19 mouse cellular contexts compared by ENCODE assay signal in genomic region chr14:47520751-47521449, GRCm38 (mm10). TPM values are rescaled to one million over a fixed set of nuclear protein-coding genes. Genes with fewer than 3 reads are reported as not detected.
DNase-seq lines count a peak whose midpoint lies in the region; ATAC-seq and TF ChIP-seq lines count a peak whose summit lies in the region.
"Had no signal": no experiment of that assay in that cellular context is flagged by ENCODE, and none has a peak within 500 bp of the region (broad histone marks: within the 10 kb centered on the region; RNA-seq: fewer than 3 reads in every experiment).

No protein-coding gene starts in this region.

- H3K9me3 ChIP-seq in heart, embryonic 13.5 days, result no peaks in the 10 kb centered on the region
- H3K9me3 ChIP-seq in liver, embryonic 11.5 days (ENCODE audit: control insufficient read depth, low read length), result no peaks in the 10 kb centered on the region
- H3K9me3 ChIP-seq in liver, embryonic 15.5 days (replicated peaks), result no peaks in the 10 kb centered on the region
- H3K9me3 ChIP-seq in midbrain, embryonic 16.5 days (replicated peaks; ENCODE audit: control insufficient read depth, low read length, poor library complexity, severe bottlenecking), result no peaks in the 10 kb centered on the region
- H3K9me3 ChIP-seq: embryonic facial prominence, embryonic 13.5 days; forebrain, embryonic 12.5 days had no signal

- peak overlapping the region; percentile 33 for H3K4me2 ChIP-seq in heart, embryonic 13.5 days
- no peak overlapping the region for H3K4me2 ChIP-seq in liver, embryonic 11.5 days
- peak overlapping the region; percentile 55 for H3K4me2 ChIP-seq in liver, embryonic 15.5 days
- H3K4me2 ChIP-seq in midbrain, embryonic 16.5 days (ENCODE audit: low read length), result no peak overlapping the region
- H3K4me2 ChIP-seq: embryonic facial prominence, embryonic 13.5 days; forebrain, embryonic 12.5 days; hindbrain, embryonic 14.5 days had no signal

- H3K27me3 ChIP-seq in heart, embryonic 13.5 days (replicated peaks), result no peaks in the 10 kb centered on the region
- no peaks in the 10 kb centered on the region for H3K27me3 ChIP-seq in liver, embryonic 11.5 days (replicated peaks; ENCODE audit: control insufficient read depth, insufficient read depth, low read length)
- no peaks in the 10 kb centered on the region for H3K27me3 ChIP-seq in liver, embryonic 15.5 days
- no peaks in the 10 kb centered on the region for H3K27me3 ChIP-seq in midbrain, embryonic 16.5 days (ENCODE audit: control insufficient read depth, insufficient read depth, low read depth, low read length)
- H3K27me3 ChIP-seq: embryonic facial prominence, embryonic 13.5 days; forebrain, embryonic 12.5 days had no signal

- H3K4me3 ChIP-seq in heart, embryonic 13.5 days, result no peak overlapping the region
- H3K4me3 ChIP-seq in cortical plate, adult 2 months (ENCODE audit: insufficient read depth, low read length), result no peak overlapping the region
- H3K4me3 ChIP-seq in liver, embryonic 11.5 days (ENCODE audit: low read depth, low read length), result no peak overlapping the region
- no peak overlapping the region for H3K4me3 ChIP-seq in liver, embryonic 15.5 days (replicated peaks)
- no peak overlapping the region for H3K4me3 ChIP-seq in midbrain, embryonic 16.5 days (ENCODE audit: low read depth, low read length)
- H3K4me3 ChIP-seq: embryonic facial prominence, embryonic 13.5 days; forebrain, embryonic 12.5 days; heart, adult 2 months had no signal

- H3K27ac ChIP-seq in heart, embryonic 13.5 days (replicated peaks), result no peak overlapping the region
- 0 out of 2 replicates have a peak overlapping the region, but pooled peaks have one; percentile 30 for H3K27ac ChIP-seq in cortical plate, adult 2 months (ENCODE audit: insufficient read depth, low read length)
- H3K27ac ChIP-seq in liver, embryonic 11.5 days (ENCODE audit: low read depth, low read length), result peak overlapping the region; percentile 91; the same call in 1 of the 2 replicates
- peak overlapping the region; percentile 92 for H3K27ac ChIP-seq in liver, embryonic 15.5 days (replicated peaks)
- H3K27ac ChIP-seq in midbrain, embryonic 16.5 days (ENCODE audit: low read length), result no peak overlapping the region
- H3K27ac ChIP-seq: embryonic facial prominence, embryonic 13.5 days; forebrain, embryonic 12.5 days; heart, adult 2 months; hindbrain, embryonic 14.5 days had no signal

- TF ChIP-seq CTCF in cortical plate, adult 2 months (IDR thresholded peaks at IDR 0.05; ENCODE audit: extremely low read depth, insufficient read depth, low read length), result no peak

- no peak for ATAC-seq in heart, embryonic 13.5 days (ENCODE audit: extremely low read depth, insufficient number of reproducible peaks, low FRiP score, low TSS enrichment)
- no peak for ATAC-seq in liver, embryonic 11.5 days (replicated peaks; ENCODE audit: low FRiP score)
- ATAC-seq in liver, embryonic 15.5 days (ENCODE audit: insufficient read depth), result no peak
- no peak for ATAC-seq in cerebellum, adult (ENCODE audit: insufficient number of reproducible peaks, low FRiP score, low TSS enrichment)
- no peak for ATAC-seq in midbrain, embryonic 16.5 days
- ATAC-seq: forebrain, embryonic 16.5 days had no signal

- no peak for TF ChIP-seq POLR2A in cortical plate, adult 2 months (IDR thresholded peaks at IDR 0.05; ENCODE audit: extremely low read depth, insufficient read depth, low read length)

- H3K4me1 ChIP-seq in heart, embryonic 13.5 days, result peaks cover 43% of the 10 kb centered on the region
- H3K4me1 ChIP-seq in cortical plate, adult 2 months (ENCODE audit: control insufficient read depth, insufficient read depth, low read length), result peaks cover 11% of the 10 kb centered on the region
- H3K4me1 ChIP-seq in liver, embryonic 11.5 days (replicated peaks; ENCODE audit: control insufficient read depth, insufficient read depth, low read length), result peaks cover 41% of the 10 kb centered on the region
- H3K4me1 ChIP-seq in liver, embryonic 15.5 days (replicated peaks), result peaks cover 84% of the 10 kb centered on the region
- H3K4me1 ChIP-seq in midbrain, embryonic 16.5 days (ENCODE audit: control insufficient read depth, insufficient read depth, low read length), result no peaks in the 10 kb centered on the region
- H3K4me1 ChIP-seq: embryonic facial prominence, embryonic 13.5 days; forebrain, embryonic 12.5 days had no signal

- 84% methylated on average over 13 of the region's 13 CpGs for WGBS in heart, embryonic 13.5 days
- 75% methylated on average over 13 of the region's 13 CpGs for WGBS in liver, embryonic 11.5 days
- 57% methylated on average over 13 of the region's 13 CpGs for whole genome bisulfite sequencing in liver, embryonic 15.5 days (ENCODE audit: insufficient replicate concordance)
- WGBS in midbrain, embryonic 16.5 days, result 86% methylated on average over 13 of the region's 13 CpGs

- no peak for DNase-seq in heart, postnatal 10 days
- DNase-seq in liver, embryonic 11.5 days (ENCODE audit: low spot score), result no peak
- no peak for DNase-seq in left cerebral cortex, postnatal 14 days (ENCODE audit: low spot score in 2 of 2)
- DNase-seq: adrenal gland, adult 2 months; adrenal gland, postnatal 36 days; cerebellum, adult 11-12 months; cerebellum, adult 9-10 months; cerebellum, postnatal 25 days; gastrocnemius, postnatal 10 days; heart, adult 2 months had no signal

- intact Hi-C loops in heart, postnatal 10 days (cut with DNase I), result loop anchor here (10.0 kb wide), 1 partner anchor 186 kb away; no protein-coding TSS in a partner anchor
- intact Hi-C loops in left cerebral cortex, postnatal 14 days (cut with DNase I), result no loop called here

- H3K36me3 ChIP-seq in heart, embryonic 13.5 days, result no peaks in the 10 kb centered on the region
- no peaks in the 10 kb centered on the region for H3K36me3 ChIP-seq in liver, embryonic 11.5 days (ENCODE audit: control insufficient read depth, insufficient read depth, low read length)
- H3K36me3 ChIP-seq in liver, embryonic 15.5 days (replicated peaks), result peaks cover 14% of the 10 kb centered on the region
- no peaks in the 10 kb centered on the region for H3K36me3 ChIP-seq in midbrain, embryonic 16.5 days (ENCODE audit: control insufficient read depth, insufficient read depth, low read length)
- H3K36me3 ChIP-seq: embryonic facial prominence, embryonic 13.5 days; forebrain, embryonic 12.5 days had no signal

- 0 out of 2 replicates have a peak overlapping the region, but pooled peaks have one; percentile 0 for H3K9ac ChIP-seq in heart, embryonic 13.5 days
- H3K9ac ChIP-seq in liver, embryonic 11.5 days (ENCODE audit: low read depth, low read length), result no peak overlapping the region
- H3K9ac ChIP-seq in liver, embryonic 15.5 days, result peak overlapping the region; percentile 45
- no peak overlapping the region for H3K9ac ChIP-seq in midbrain, embryonic 16.5 days (ENCODE audit: low read depth, low read length)
- H3K9ac ChIP-seq: embryonic facial prominence, embryonic 13.5 days; forebrain, embryonic 12.5 days; hindbrain, embryonic 14.5 days had no signal

RNA-seq across cellular contexts. Expression of gene Atg14, which starts 49.5 kb away (rescaled TPM):
- 9.1 and 11.0 TPM in 2 replicates for polyA plus RNA-seq in heart, embryonic 13.5 days (2015; fragmentation: Nextera tagmentation; extraction: Ambion mirVana)
- total RNA-seq in heart, postnatal 10 days (2021), result 1 to 10 TPM; 7.6 to 9.3 TPM
- polyA plus RNA-seq in cortical plate, adult 2 months (2012; rRNA removed), result 14.2 and 15.0 TPM in 2 replicates
- polyA plus RNA-seq in liver, embryonic 11.5 days (2014; fragmentation: Nextera tagmentation; extraction: Ambion mirVana), result 9.8 and 10.2 TPM in 2 replicates
- 7.4 and 8.9 TPM in 2 replicates for polyA plus RNA-seq in liver, embryonic 15.5 days (2015; fragmentation: Nextera tagmentation; extraction: Ambion mirVana)
- 10 to 100 TPM; 15.2 to 15.4 TPM for total RNA-seq in left cerebral cortex, postnatal 14 days (2021)
- 19.7 and 21.0 TPM in 2 replicates for polyA plus RNA-seq in midbrain, embryonic 16.5 days (2015; fragmentation: Nextera tagmentation; extraction: Ambion mirVana)

Comparison
In these comparisons a context has a peak if more than half of its experiments do, and no peak if none do; other contexts are left out.
1. H3K4me2 ChIP-seq: peak in heart, embryonic 13.5 days (single experiment) and liver, embryonic 15.5 days (single experiment); none in liver, embryonic 11.5 days (single experiment) and midbrain, embryonic 16.5 days (single experiment).
2. H3K9ac ChIP-seq: peak in heart, embryonic 13.5 days (single experiment) and liver, embryonic 15.5 days (single experiment); none in liver, embryonic 11.5 days (single experiment) and midbrain, embryonic 16.5 days (single experiment).
3. H3K27ac ChIP-seq: peak in cortical plate, adult 2 months (single experiment), liver, embryonic 11.5 days (single experiment) and liver, embryonic 15.5 days (single experiment); none in heart, embryonic 13.5 days (single experiment) and midbrain, embryonic 16.5 days (single experiment).